Mouse (Mus musculus): Measurements from ENCODE around the gene Dus3l.

Dus3l gene

DNA sequence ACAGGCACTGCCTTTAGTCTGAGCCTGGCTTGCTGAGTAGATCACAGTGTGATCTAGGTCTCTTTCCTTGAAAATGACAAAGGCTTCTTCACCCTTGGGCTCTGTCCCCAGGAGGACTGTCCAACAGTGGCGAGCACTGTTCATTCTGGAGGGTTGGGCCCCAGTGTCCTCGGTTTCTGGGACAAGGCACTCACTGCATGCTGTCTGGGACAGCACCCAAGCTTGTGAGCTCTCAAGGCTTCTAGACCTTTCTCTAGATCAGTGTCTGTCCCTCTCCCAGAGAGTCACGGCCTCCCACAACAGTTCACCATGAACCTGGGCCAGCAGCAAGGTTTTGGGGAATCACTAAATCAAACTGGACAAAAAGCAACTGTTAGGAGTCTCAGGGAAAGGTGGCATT is 28.0 kb downstream of the Dus3l start:
- DNase-seq (ENCODE audit: low spot score in 2 of 2): no peak

DNA sequence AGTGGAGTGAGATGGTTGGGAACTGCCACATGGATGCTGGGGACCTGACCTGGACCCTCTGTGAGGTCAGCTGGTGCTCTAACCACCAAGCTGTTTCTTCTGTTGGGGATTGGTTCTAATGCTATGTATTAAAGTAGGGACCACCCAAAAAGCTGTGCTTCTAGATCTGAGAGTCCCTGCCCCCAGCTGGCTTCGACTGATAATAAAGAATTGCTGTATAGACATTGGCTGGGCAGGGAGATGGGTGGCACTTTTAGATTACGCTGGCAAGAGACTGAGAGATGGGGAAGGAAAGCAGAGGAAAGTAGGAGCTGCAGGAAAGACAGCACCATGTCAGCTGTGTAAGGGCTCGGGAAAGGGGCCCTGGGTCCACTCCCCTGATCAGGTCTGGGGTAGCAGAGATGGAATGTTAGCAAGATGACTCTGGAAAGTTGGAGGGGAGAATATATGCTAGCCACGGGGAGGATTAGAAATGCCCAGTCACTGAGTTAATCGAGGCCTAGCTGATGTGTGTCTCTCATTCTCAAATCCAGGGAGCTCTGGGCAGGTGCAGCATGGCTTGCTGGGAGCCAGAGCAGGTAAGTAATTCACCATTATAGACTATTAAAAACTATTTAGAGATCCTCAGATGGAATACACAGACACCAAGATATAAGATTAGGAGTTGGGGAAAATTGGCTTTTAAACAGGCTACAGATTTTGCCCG is 29.2 kb downstream of the Dus3l start:
- DNase-seq (ENCODE audit: low spot score in 2 of 2): no peak

DNA sequence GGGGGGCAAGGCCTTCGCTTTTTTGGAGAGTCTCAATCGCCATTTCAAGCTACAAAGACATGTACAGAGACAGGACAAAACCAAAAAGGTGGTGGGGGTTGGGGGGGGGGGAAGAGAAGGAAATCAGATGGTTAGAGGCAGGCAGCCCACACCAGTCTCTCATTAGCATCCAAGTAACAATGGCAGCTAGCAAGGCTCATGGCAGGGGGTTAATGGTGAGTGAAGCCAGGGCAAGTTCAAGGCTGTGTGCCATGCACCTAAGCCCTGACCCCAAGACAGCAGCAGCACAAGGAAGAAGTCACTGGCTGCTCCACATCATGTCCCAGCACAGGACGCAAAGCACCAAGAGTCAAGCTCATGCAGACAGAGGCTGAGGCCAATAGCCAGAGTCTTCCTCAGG is 34.7 kb downstream of the Dus3l start:
- no peak for DNase-seq (ENCODE audit: low spot score in 2 of 2)

DNA sequence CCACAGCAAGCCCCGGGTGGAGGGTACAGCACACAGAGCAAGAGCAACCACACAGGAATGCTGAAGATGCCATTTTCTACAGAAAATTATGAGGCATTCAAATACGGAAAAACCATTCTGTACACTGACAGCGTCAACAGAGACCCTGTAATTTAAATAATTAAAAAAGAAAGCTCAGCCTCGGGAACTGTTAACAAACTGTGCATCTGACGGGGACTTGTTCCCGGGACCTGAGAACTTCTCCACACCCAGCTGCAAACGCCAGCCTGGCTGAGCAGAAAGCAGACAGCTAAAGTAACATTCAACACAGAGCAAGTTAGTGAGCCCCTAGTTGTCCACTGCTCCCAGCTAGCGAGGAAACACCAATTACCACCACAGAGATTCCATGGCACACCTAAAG is 37.5 kb downstream of the Dus3l start:
- no peak for DNase-seq (ENCODE audit: low spot score in 2 of 2)

DNA sequence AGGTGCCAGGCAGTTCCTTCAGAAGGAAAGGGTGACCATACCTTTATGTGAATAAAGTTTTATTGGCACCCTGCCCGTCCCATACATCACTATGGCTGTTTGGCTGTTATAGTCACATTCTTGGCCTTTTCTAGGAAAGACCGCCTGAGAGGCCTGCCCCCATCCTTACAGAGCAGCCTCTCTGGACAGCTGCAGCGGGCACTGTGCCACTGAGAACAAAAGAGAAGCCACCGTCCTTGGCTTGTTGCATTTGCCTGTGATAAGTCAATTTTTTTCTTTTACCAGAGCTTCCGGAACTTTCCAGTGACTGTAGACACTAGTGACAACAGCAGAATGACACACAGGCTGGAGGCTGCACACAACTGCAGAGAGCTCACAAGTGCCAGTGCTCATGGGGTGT is 40.4 kb downstream of the Dus3l start:
- DNase-seq (ENCODE audit: low spot score in 2 of 2): no peak

DNA sequence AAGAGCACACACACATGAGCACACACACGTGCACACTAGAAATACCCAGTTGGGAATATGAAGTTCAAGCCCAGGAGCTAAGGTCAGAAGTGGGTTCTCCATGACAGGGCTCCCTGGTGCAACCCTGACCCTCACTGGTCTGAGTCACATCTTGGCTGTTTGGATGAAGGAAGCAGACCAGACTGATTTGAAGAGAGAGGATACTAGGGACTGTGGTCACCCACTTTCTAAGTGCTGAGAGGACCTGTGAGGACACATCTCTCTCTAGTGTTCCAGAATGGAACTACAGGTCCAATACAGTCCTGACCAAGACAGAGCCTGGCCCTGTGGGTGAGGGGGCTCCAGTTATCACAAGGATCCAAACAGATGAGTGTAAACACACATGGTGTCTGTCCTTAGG is 41.2 kb downstream of the Dus3l start:
- no peak for DNase-seq (ENCODE audit: low spot score in 2 of 2)

DNA sequence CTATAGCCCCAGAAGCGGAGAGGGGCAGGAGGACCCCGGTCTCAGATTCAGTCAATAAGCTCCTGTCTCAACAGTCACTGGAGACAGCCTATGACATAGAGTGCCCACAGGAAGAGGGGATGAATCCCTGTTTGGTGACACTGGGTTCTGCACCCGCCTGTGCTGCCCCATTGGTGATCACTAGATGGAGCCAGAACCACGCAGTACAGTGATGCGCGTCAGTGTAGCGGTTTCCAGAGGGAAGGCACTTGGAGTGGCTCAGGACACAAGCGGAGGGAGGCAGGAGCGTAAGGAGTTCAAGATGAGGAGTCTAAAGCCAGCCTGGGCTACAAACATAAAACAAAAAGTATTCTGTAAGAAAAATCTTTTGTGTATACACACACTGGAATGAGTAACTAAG is 44.0 kb downstream of the Dus3l start:
- DNase-seq (ENCODE audit: low spot score in 2 of 2): peak; percentile 64 to 78

DNA sequence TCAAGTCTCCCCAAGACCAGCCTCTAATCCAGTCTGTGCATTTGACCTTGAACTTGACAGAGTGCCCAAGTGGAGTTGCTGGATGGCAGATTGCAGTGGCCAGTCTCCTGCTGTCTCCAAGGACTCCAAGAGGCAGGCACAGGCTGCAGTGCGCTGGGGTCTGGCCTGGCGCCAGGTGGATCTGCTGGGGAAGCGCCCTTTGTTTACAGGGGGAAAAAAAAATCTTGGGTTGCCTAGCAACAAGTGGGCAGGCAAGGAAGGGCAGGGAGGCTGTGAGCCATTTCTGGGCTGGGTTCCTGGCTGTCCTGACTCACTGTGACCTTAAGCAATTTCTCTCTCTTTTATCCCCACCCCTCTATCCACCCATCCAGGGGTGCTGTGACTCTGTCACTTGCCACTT is 45.7 kb downstream of the Dus3l start:
- peak; percentile 80 to 82 for DNase-seq (ENCODE audit: low spot score in 2 of 2)

DNA sequence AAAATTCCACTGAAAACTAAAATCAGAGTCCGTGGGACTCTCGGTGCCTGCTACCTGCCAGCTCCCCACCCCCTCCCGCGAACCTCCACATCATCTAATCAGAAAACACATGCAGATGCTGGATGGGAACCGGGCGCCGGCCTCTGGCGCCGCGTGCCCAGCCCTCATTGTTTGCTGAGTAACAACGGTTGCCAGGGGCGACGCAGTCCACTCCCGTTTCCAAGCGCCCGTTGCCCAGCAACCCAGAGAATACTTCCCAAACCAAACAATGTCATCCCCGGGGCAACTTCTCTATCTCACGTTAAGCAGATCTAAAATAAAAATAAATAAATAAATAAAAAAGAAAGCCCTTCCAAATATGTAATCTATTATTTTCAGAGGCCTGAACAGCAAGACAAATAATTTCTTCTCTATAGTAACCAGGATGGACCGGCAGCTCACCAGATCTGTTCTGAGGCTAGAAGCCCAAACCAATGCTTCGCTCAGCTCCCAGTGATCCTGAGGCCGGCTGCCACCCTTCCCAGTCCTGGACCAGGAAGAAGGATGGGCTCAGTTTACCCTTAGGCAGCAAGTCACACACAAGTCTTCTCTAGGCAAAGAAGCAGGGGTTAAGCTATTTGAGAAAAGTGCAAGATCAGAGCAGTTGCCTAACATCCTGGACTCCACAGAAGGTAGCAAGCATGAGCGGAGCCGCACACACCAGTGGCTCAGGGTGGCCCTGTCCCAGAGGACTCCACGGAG is 49.9 kb downstream of the Dus3l start:
- peak; percentile 75 to 78 for DNase-seq (ENCODE audit: low spot score in 2 of 2)

DNA sequence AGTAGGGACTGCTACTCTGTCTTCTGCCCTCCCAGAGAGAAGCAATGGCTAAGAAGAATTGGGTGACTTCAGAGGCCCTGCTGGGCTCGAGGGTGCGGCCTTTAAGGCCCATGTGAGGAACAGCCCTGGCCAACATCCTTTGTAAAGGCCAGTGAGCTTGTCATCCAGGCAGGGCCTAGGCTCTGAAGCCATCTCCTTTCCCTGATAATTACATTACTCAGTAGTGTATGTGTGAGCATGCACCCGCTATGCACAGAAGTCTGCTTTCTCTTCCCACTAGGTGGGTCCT is 50.4 kb downstream of the Dus3l start:
- no peak for DNase-seq (ENCODE audit: low spot score in 2 of 2)

DNA sequence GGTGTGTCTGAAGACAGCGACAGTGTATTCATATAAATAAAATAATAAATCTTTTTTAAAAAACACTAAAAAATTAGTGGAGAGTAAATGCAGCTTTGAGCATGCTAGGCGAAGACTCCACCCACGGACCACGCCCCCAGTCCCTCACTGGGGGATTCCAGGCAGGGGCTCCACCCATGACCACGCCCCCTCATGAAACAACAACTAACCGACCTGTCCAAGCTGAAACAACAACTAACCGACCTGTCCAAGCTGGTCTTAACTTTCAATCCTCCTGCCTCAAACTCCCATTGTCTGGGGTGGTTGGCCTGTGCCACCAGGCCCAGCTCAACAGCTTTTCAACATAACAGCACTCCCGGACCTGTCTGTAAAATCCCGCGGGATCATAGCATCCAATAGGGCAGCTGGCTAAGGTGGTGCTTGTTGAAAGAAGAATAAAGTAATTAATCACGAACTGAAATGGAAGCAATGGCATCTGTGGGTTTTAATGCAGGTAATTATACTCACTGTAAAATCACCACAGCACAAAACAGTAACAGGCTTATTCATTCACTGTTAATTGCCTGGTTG is 53.6 kb downstream of the Dus3l start:
- no peak for DNase-seq (ENCODE audit: low spot score in 2 of 2)

DNA sequence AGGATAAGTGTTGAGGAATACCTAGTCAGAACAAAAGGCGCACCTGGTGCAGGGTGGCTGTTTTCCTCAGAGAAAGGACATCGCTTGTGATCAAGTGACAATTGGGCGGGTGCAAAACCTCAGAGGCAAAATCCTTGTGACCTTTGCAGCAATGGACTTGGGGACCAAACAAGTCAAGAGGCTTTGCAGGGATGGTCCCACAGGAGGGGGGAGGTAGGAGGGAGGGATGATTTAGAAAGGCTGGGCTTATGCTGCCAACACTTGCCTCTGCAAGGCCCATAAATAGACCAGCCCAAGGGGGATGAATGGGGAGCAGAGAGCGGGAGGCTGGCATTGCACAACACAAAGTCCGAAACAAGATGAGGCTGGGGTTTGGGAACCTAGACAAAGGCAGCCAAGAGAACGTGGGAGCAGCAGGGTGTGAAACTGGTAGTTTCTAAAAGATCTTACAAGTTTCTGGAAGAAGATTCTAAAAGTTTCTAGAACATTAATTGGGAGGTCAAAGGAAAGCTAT is 54.5 kb downstream of the Dus3l start:
- DNase-seq (ENCODE audit: low spot score in 2 of 2): no peak
